Mouse (Mus musculus) heart, adult 8-10 months (tissue): ENCODE data around the gene Lgals3bp. TPM values are rescaled to one million over a fixed set of nuclear protein-coding genes. Genes with fewer than 3 reads are reported as not detected.

Source experiments
- DNase-seq: peaks from one replicate; pipeline ENCODE4 v3.0.0; 2022; ENCODE audit warnings: low spot score
- total RNA-seq, 4 experiments: library from RNA; stranded (reverse); gene quantifications; 2 replicates each; pipeline ENCODE4 v1.2.4; 2022

Gene Lgals3bp
- 10 to 100 TPM; 19.7 to 25.8 (median 23.3) TPM for total RNA-seq

DNA sequence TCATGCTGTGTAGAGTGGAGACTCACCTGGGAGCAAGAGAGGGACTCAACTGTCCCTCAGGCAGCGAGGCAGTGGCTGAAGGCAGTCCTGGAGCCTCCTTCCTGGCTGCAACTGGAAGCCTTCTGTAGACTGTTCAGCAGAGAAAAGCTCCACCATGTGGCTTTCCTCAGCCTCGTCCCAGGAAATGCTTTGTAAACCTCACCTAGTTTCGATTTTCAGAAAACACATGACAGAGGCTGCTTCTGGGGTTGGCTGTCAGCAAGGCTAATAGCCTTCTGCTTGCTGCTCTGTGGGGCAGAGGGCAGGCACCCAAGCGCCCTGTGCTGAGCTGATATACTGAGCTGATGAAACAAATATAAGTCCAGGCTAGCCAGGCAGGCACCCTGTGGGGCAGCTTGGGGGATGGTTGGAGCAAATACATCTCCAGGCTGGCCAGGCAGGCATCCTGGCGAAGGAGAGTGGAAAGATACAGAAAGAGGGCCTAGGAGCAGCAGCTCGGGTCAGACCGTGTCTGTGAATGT lies at the start of gene Lgals3bp:
Gene Lgals3bp, minus strand, starts transcription at position 333 of the 521 bp plus-strand sequence.
- peak; percentile 84 for DNase-seq

DNA sequence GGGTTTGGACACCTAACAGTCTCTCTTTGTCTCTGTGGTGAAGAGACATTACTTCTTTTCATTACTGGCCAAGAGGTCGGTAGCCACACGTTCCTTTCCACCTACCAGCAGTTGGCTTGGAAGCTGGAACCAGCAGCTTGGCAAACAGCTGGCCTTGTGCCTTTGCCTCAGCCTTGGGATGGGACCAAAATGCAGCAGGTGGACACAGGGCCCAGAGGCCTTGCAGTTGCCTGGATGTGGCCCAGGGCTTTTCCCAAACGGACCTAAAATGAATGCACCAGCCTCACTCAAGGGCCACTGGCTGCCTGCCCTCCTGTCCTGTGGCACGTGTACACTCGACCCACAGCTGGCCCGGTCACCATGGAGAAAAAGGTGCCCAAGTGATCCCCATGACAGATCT lies 49.3 kb upstream of the Lgals3bp start:
- DNase-seq = no peak

DNA sequence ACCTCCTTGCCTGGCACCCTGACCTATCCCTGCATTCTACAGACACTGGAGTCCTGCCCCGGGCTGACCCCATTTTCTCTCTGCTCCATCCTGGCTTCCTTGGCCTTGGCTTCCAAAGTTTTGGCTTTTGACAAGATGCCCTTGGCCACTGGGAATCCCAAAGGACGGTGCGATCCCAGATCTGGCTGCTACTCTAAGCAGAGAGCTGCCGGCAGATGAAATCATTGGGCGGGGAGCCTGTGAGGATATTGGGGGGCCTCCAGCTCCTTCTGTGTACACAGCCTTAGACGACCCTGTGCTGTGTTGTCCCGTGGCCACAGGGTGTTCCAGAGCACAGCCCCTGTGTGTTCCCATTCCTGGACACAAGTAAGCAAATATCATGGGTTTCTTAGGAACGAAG lies 46.5 kb upstream of the Lgals3bp start:
- peak; percentile 74 for DNase-seq

DNA sequence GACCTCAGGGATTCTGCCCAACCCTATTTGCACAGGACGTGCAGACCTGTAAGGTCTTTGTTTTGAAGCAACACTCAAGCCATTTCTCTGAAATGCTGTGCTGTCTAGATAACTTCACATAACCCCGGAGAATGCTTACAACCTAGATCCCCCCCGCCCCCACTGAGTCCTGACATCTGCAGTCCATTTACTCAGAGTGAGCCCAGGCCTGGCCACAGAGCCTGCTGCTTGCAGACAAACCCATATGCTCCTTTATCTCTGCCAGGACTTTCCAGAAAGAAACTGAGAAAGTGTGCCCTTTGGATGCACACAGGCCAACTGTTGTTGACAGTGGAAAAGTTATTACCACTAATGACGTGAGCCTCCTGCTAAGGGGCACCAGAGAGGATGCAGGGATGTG lies 45.5 kb upstream of the Lgals3bp start:
- no peak for DNase-seq

DNA sequence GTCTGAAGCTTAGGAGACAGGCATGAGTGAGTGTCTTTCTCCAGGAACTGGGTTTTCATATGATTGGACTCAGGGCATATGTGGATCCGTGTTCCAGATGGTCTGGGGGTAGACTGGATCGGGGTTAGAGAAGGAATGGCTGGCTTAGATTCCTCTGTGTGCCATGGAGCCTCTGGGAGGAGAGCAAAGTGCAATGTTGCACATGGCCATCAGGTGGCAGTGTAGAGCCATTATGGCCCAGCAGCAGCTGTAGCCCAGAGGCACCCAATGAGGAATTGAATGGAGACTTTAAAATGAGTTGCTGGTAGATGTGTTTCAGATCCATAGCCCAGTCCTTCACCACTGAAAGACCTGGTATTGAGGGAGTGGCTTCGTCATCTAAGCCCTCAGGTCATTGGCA lies 44.0 kb upstream of the Lgals3bp start:
- DNase-seq = peak; percentile 67

DNA sequence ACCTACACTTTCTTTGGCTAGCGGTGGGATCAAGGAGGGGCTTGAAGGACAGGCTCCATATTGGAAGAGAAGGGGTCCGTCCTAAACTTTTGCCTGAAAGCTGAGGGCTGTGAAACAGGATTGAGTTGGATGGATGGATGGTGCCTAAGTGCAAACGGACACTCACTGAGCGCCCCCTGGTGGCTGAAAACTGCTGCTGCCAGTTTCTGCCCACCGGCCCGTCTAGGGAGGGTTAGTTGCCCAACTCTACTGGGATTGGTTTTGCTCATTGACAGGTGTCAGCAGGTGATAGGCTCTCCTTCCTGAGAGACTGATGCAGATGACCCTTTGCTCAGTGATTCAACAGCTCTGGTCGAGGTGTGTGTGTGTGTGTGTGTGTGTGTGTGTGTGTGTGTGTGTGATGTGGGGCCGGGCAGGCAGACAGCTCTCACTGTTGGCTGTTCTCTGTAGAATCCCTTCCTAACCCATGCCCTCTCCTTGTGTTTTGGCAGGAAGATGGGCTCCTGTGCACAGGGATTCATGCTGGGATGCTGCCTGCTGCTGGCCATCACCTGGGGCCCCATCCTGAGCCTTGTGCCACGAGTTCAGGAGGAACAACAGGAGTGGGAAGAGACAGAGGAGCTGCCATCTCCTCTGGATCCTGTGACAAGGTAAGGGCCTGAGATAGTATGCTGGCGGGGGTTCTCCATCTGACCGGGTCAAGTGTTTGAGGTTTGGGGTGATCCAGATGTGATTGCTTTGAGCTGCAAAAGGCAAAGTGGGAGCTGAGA lies 41.5 kb upstream of the Lgals3bp start:
- peak; percentile 68 for DNase-seq

DNA sequence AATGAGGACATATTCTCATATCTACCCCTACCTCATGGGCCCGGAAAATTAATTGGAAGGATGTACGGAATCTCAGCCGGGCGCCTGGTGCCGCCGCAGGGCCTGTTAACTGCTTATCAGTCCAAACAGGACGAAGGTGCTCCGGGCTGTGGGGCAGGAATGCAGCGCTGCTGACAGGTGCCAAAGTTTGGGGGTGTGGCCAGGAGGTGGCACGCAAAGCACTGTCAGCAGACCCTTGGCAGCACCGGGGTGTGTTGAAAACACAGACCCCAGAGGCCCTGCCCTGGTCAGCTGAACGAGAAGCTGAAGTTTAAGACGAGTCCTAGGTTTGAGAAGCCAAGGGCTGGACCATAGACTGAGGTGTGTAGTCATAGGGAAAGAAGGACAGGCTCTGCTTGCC lies 40.8 kb upstream of the Lgals3bp start:
- no peak for DNase-seq

DNA sequence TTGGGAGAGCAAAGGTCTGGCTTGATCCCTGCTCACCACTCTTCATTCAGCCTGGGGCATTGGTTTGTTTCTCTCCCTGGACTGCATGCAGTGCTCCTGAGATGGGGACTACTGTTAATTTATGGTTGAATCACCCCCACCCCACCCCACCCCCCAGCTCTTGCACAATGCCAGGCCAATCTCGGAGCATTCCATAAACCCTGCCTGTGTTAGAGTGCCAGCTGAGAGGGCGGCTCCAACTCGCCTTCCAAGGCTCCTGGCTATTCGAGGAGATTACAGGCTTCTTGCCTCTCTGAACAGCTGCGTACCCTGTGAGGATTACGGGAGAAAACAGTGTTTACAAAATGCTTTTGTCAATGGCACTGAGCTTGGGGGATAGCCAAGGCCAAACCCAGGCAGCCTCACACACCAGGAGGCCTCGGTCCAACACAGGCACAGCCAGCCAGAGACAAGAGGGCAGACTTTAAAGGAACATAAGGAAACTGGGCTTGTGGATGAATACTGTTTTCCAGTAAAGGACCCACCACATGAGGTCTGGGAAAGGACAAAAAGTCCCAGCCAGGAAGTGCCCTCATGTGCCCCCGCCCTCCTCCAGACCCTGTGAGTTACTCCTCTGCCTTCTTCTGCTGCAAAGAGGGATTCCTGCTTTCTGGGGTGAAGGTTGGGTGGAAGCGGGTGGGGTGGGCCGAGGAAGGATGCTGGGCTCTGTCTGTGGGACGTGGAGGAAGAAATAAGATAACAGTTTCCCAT lies 36.9 kb upstream of the Lgals3bp start:
- DNase-seq = no peak

DNA sequence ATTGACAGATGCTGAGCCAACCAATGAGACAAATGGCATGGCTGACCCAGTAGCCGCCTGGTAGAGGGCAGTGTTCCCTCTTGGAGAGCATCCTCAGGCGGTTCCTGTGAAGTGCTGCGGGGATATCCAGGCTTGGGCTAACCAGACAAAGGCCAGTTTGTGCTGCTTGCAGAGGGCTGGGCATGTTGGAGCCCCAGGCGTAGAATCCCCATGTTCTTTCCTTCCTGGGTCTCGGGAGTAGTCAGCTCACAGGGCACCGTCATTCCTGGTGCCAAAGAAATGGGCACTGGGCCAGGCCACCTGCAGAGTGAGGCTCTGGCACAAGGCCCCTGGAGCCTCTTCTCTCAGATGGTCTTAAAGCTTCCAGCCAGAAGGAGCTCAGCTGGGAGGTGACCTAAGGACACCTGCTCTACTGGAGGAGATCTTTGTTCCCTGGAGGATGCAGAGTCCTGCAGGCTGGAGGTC lies 34.6 kb upstream of the Lgals3bp start:
- DNase-seq = no peak

DNA sequence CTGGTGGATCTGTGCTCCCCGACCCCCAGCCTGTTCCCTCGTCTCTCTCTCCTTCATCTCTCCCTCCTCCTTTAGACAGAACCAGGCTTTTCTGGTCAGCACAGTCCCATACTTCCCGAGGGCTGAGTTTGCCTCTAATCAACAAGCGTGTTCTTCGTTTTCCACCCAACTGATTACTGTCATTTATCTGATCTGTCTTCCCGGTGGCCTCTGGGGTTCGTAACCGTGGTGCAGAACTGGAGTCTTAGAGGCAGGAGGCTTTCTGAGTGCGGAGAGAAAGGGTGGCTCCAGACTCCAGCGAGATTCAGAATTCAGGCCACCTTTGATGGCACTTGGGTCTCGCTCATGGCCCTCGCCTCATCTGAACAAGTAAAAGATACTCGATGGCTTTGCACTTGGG lies 32.2 kb upstream of the Lgals3bp start:
- no peak for DNase-seq

DNA sequence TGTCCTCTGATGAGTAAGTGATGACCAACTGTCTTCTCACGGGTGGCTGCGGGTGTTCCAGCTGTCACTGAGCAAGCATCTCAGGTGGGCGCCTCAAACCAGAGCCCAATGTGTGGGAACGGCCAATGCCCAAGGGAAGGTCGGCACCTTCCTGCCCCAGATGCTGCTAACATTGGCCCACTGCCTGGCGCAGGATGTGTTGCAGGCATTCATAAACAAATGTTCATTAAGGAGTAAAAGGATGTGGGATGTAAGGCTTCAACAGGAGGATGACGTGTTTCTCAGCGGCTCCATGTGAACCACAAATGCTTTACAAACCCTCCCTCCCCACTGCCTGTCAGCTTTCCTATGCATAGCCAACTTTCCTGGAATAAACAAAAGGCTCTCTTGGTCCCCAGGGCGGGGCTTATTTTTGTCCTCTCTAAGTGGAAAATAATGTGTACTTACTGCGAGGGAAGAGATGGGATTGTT lies 31.5 kb upstream of the Lgals3bp start:
- DNase-seq = peak; percentile 68

DNA sequence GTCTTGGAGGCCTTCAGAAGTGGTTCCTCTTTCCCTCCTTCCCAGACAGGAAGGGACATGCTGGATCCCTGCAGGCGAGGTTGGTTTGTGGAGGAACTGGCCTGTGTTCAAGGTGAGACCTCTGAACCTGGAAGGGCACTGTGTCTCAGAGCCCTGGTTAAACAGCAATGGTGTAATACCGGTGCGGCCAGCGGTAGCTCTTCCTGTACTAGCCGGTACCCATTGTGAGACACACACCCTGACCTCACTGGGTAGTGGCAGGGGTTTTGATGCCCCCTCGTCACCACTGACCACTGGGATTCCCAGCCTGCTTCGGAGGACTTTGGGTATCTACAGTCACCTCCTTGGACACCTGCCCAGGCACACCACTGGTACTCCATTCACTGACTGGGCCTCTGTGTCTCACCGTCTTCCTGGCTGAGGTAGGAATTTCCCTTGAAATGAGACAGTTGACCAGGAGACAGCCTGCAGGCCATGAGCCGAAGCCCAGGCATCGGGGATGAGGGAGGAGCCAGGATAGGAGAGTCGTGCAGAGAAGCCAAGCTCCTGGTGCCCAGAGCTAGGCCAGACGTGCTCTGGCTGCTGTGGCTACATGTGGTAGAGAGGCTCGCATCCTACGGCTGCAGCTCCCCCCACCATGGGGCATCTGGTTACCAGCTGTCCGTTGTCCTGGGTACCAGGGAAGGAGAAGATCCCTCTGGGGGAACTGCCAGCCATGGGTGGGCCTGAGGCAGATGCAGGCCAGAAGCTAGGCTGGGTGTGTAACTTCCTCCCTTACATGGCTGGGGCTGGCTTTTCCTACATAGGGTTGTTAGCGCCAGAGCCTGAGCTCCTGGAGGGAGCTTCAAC lies 29.4 kb upstream of the Lgals3bp start:
- DNase-seq = no peak

DNA sequence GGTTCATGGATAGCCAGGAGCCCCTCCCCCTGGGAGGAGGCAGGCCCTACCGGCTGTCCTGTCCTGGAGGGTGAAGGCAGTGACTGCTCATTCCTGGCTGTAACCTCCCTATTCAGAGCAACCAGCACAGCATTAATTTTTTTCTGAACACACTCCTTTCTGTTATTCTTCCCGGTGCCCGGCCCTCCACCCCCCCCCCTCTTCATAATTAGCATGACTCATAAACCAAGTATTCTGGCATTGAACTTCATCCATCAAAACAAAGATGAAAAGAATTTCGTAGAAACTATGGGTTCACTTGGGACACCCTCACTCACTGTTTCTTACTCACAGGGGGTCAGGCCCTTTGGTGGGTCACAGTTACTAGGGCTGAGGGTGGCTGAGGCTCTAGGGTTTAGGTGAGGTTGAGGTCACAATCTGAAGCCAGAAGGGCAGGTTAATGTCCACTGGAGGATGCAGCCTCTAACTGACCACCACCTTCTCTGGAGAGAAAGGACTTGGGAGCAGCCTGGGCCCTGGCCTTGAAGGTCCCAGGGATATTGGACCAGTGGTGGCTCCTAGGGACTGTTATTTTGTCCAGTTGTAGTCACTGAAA lies 28.5 kb upstream of the Lgals3bp start:
- DNase-seq = no peak

DNA sequence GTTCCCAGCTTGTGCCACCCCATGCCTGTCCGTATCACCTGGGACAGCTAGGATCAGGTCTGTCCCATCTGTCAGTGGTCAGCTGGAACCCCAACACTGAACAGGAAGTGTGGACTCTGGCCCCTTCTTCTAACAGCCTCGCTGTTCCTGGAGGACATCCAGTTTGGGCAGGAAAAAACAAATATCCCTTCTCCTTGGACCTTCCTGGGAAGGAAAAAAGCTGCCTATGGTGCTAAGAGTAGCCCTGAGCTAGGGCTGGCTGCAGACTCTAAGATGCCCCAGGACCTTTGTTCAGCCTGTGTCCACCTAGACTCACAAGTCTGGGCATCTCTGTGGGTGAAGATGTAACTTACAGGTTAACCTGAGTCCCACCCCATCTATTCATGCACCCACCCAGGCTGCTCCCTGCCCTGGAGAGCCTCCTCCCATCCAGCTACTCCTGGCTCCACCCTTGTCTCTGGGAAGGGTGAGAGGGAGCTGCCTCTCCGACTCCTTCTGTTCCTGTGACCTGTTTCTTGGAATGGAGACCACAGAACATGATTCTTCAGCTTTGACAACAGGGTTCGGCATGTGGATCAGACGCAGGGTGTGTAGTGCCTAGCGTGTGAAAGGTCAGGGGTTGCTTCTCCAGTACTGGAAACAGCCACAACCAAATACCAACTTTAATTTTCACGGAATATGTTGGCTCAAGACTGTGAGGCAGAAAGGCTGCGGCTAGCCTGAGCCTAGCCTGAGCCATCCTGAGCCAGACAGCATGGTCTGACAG lies 27.2 kb upstream of the Lgals3bp start:
- DNase-seq = peak; percentile 72

DNA sequence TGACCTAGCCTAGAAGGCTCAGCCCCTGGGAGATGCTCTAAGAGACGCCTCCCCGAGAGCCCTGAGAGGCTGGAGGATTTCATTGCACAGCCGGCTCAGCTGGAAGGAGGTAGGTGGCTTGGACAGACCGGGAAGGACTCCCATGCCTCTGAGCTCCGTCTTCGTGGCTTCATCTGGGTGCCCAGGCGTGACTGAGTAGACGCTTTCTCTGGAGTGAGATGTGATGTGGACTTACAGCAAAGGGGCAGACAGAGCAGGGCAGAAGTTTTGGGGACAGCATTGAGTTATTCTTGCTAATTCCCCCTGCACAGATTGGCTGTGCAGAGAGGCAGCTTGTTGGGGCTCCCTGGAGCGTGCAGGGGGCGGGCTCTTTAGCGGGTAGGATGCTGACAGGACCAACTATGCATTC lies 26.6 kb upstream of the Lgals3bp start:
- no peak for DNase-seq

DNA sequence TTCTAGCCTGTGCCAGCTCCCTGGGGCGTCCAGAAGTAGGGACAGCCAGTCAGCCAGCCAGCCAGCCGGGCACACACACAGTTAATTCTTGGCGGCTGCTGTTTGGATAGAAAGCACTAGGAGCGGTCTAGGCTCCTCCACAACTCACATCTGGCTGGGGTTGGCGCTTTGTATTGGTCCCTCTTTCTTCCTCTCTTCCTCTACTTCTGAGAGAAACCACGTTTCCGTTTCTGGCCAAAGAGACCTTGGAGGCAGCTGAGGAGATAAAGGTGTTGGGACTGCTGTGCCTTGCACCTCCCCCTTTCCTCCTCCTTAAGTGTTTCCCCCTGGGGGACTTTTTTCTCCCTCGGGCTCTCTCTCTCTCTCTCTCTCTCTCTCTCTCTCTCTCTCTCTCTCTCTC lies 26.1 kb upstream of the Lgals3bp start, which contains the start of gene C1qtnf1:
Gene C1qtnf1, plus strand, starts transcription at position 218 of the 400 bp plus-strand sequence.
- DNase-seq = peak; percentile 54

DNA sequence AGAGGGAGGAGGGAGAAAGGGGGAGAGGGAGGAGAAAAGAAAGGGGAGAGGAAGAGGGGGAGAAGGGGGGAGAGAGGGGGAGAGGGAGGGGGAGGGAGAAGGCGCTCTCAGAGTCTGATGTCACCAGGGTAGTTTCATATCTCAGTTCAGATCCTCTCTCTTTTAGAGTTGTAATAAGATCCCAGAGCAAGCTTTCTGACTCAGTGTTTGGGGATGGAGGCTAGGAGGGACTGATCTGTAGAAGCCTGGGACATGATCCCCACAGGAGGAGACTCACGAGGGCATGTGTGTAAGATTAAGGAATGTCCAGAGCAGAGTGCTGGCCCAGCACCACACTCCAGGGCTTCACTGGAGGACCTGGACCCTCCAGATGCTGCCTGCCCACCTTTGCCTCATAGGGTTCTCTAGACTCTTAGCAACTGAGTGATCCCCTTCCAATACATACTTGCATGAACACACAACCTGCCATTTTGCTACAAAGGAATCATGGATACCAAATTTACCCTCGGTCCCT lies 25.4 kb upstream of the Lgals3bp start:
- DNase-seq = no peak

DNA sequence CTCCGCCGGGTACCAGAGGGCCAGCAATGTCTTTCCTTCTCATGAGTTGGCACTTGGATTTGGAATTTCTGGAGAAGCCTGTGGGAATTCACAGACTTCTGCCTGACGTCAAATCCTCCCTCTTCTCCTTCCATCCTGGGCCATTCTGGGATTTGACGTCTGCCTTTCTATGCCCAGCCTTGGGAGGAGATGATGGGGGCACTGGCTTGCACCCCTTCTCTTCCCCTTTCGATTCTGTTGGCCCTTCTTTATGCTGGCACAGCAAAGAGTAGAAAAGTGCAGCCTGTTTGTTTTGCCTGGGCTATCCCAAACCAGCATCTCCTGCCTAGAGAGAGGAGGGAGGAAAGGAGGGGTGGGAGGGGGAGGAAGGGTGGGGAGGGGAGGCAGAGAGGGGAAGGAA lies 24.9 kb upstream of the Lgals3bp start:
- DNase-seq = no peak

DNA sequence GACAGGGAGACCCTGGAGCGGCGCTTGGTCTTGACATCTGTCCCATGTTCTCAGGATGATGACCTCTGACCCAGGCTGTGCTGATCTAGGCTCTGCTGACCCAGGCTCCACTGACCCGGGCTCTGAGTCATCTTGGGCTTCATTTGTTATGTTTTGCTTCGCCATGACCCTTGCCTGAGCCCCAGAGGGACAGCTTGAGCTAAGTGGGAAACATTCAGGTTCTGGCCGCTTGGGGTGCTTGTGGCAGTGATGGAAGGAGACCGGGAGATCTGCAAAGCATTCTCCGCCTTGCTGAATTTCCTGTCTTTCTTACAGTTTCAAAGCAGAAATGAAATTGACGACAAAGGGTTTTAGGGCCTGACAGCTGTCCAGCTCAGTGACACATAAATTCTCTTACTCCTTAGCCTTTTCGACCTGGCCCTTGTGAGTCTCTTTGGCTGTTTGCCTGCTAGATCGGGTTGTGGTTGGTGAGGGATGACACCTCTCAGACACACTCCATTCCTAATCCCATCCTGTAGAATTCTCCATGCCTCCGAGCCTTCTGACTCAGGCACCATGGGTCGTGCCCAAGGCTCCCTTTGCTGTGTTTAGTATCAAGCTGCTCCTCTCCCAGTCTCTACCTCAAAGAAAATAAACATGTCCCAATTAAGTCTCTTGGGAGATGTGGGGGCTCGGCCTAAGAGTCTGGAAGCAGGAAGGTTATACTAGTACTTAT lies 22.9 kb upstream of the Lgals3bp start:
- DNase-seq = no peak
